Mouse (Mus musculus) brown adipose tissue, adult 24 weeks (tissue): ENCODE data around the gene Cth. TPM values are rescaled to one million over a fixed set of nuclear protein-coding genes. Genes with fewer than 3 reads are reported as not detected.
"Not testable (repeated sequence)": the region's sequence is repeated elsewhere in the genome, so short reads cannot be mapped to it uniquely, and the experiment has no call there.

Experiments
- H3K27ac ChIP-seq: fragments of 200-500 bp; replicated peaks from 2 replicates; pipeline ENCODE4 v1.5.1; 2012; ENCODE audit warnings: low read depth, mild to moderate bottlenecking, low read length
- H3K4me1 ChIP-seq: fragments of 200-500 bp; 2 replicates; pipeline ENCODE4 v1.6.1; 2012; ENCODE audit warnings: low read length, mixed read lengths; ENCODE audit not compliant: control insufficient read depth, insufficient read depth, insufficient read length
- H3K4me3 ChIP-seq: fragments of 200-500 bp; 2 replicates; pipeline ENCODE4 v1.5.1; 2012; ENCODE audit warnings: low read depth, mild to moderate bottlenecking, low read length, moderate library complexity; ENCODE audit not compliant: insufficient read depth
- polyA plus RNA-seq: library from polyadenylated mRNA; stranded (reverse); fragments of >200 nt; gene quantifications from 2 replicates; pipeline ENCODE4 v1.2.4, GENCODE M21; 2012; ENCODE audit not compliant: missing spikeins, insufficient read depth, insufficient read length

Gene Cth
- 1.5 and 3.3 TPM in 2 replicates for polyA plus RNA-seq

DNA sequence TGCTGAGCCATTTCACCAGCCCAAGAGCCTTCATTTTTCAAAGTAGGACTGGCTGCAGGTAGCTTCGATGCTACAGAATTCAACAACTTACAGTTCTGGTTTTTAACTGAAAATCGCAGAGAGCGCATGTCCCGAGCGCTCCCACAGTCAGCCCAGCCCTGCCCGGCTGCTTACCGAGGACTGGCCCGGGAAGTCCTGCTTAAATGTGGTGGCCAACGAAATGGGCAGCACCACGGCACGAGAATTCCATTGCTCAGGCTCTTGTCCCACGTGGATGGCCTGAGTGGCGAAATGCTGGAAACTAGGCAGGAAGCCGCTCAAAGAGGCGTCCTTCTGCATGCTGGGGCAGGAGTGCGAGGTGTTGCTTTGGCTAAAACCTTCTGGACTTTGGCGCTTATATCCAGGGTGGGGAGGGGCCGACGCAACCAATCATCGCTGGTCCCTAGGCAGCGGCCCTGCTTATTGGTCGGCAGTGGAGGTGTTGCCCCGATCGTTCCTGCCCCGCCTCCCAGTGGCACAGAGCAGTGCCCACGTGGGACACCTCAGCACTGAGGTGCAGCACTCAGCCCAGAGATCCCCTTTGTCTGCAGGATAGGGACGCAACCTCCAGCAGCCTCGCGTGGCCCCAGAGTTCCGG lies at the start of gene Cth:
TSS of gene Cth (minus strand) at position 386 of the 637 bp plus-strand sequence.
- Histone ChIP-seq H3K4me3 (peak within 1 kb of the TSS; percentile 52), H3K4me1 (no peaks in the 10 kb centered on the region), H3K27ac (no peak within 1 kb of the TSS)

GRCm38 (mm10) chr3:157973236-157973635 lies 48.4 kb upstream of the Cth start:
- Histone ChIP-seq H3K4me1 (no peaks in the 10 kb centered on the region), H3K4me3 (no peak overlapping the region), H3K27ac (no peak overlapping the region)

DNA sequence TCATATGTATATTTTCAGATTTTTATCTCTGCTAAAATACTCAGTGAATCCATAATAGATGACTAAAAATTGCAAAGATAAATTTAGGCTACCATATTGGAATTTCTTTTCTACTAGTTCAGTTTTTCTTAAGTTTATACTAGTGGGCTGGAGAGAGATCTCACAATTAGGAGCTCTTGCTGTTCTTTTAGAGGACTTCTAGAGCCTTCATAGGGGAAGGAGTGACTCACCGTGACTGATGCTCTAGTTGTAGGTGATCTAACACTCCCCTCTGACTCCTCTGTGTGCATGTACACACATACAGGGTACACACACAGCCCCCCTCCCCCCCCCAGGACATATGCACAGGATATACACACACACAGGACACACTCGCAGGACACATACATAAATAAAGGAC lies 46.3 kb upstream of the Cth start:
- Histone ChIP-seq H3K27ac (no peak overlapping the region), H3K4me3 (no peak overlapping the region), H3K4me1 (no peaks in the 10 kb centered on the region)

GRCm38 (mm10) chr3:157957320-157957719 lies 32.4 kb upstream of the Cth start:
- H3K27ac ChIP-seq = no peak overlapping the region

GRCm38 (mm10) chr3:157956201-157956600 lies 31.3 kb upstream of the Cth start:
- Histone ChIP-seq H3K27ac (no peak overlapping the region), H3K4me3 (no peak overlapping the region), H3K4me1 (peaks cover 2% of the 10 kb centered on the region; the same call in 1 of the 2 replicates)

More at GRCm38 (mm10) chr3:157957320-157957719, 32.4 kb upstream of the Cth start:
- H3K4me3 ChIP-seq = no peak overlapping the region
- peaks cover 2% of the 10 kb centered on the region; the same call in 1 of the 2 replicates for H3K4me1 ChIP-seq

GRCm38 (mm10) chr3:157955466-157955865 lies 30.6 kb upstream of the Cth start:
- H3K4me1 ChIP-seq = peaks cover 2% of the 10 kb centered on the region; the same call in 1 of the 2 replicates
- H3K27ac ChIP-seq = no peak overlapping the region
- no peak overlapping the region for H3K4me3 ChIP-seq

DNA sequence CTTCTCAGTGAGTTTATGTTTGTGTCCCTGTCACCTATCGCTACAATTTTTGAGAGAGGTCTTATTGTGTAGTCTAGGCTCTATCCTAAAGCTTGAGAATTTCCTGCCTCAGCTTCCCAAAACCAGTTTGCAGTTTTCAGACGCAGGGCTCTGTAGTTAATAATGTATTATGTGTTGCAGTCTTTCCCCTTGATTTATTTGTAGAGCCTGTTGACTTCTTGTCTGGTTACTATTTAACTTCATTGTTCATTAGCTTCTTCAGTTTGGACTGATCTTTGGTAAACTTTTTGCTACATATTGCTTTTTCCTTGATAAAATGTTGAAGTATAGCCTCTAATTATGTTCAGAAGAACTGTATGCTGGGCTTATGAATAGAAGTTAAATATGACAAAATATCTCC lies 27.8 kb upstream of the Cth start:
- Histone ChIP-seq H3K4me1 (peaks cover 7% of the 10 kb centered on the region), H3K27ac (no peak overlapping the region), H3K4me3 (no peak overlapping the region)

DNA sequence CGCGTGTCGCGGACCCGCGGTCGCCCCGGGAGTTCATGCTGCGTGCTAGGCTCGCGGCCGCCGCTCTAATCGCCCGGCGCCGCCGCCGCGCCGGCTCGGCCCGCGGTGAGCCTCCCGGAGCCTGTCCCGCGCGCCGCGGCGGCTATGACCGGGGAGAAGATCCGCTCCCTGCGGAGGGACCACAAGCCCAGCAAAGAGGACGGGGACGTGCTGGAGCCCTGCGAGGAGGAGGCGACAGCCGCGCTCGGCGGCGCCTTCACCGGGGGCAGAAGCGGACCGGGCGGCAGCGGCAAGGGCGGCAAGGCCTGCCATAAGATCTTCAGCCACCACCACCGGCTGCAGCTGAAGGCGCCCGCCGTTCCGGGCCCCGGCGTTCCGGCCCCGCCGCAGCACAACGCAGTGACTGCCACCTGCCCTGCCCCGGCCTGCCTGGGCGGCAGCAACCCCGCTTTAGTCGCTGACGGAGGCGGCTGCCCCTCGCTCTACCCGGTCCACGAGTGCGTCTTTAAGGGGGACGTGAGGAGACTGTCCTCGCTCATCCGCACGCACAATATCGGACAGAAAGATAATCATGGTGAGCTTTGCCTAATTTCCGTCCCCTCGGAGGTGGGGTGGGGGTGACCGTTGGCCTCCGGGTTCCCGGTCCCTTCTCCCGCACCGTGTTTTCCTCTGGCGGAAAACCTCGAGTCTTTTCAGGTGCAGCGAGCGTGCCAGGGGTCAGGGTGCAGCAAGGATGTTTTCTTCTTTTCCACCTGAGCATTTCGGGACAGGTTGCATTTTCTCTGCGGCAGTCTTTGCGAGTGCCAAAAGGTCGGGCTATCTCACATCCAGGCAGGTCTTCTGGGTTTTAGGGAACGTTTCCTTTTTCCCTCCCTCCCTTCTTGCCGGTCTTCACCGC lies 22.8 kb upstream of the Cth start:
- H3K4me3 ChIP-seq = peak overlapping the region; percentile 92
- peak overlapping the region; percentile 99 for H3K27ac ChIP-seq
- H3K4me1 ChIP-seq = peaks cover 5% of the 10 kb centered on the region; the same call in 1 of the 2 replicates

GRCm38 (mm10) chr3:157946843-157947358 lies 22.0 kb upstream of the Cth start, which contains the start of gene Ankrd13c:
Gene Ankrd13c (plus strand): TSS chr3:157947239.
- Histone ChIP-seq H3K4me1 (peaks cover 5% of the 10 kb centered on the region; the same call in 1 of the 2 replicates), H3K27ac (peak within 1 kb of the TSS; percentile 99), H3K4me3 (peak within 1 kb of the TSS; percentile 92)

- no peak overlapping the region for H3K27ac ChIP-seq
- no peak overlapping the region for H3K4me3 ChIP-seq
Measured at GRCm38 (mm10) chr3:157938585-157938984, 13.7 kb upstream of the Cth start.

GRCm38 (mm10) chr3:157934301-157934823 lies 9.5 kb upstream of the Cth start:
- H3K27ac ChIP-seq = no peak overlapping the region
- H3K4me3 ChIP-seq = no peak overlapping the region
- H3K4me1 ChIP-seq = no peaks in the 10 kb centered on the region

More at GRCm38 (mm10) chr3:157938585-157938984, 13.7 kb upstream of the Cth start:
- no peaks in the 10 kb centered on the region for H3K4me1 ChIP-seq

GRCm38 (mm10) chr3:157933223-157933622 lies 8.3 kb upstream of the Cth start:
- not testable (repeated sequence) for H3K4me1 ChIP-seq, H3K4me3 ChIP-seq, H3K27ac ChIP-seq

DNA sequence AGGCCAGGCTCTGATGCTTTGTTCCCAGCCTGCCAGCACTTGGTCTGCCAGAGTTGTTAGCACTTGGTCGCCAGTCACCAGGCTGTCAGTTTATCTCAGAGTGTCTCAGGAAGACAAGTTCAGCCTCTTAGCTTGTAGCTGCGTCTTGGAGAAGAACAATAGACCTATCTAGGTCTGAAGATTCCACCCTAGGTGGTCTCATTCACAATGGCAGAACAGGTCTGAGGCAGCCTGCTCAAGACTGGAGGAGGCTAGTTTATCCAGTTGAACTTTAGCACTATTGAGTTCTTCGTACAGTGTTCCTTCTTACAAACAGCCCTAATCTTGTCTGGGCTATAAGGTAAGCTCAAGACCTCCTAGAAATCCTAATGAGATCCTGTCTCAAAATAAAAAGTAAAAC lies 7.2 kb upstream of the Cth start:
- Histone ChIP-seq H3K27ac (no peak overlapping the region), H3K4me3 (no peak overlapping the region), H3K4me1 (no peaks in the 10 kb centered on the region)

DNA sequence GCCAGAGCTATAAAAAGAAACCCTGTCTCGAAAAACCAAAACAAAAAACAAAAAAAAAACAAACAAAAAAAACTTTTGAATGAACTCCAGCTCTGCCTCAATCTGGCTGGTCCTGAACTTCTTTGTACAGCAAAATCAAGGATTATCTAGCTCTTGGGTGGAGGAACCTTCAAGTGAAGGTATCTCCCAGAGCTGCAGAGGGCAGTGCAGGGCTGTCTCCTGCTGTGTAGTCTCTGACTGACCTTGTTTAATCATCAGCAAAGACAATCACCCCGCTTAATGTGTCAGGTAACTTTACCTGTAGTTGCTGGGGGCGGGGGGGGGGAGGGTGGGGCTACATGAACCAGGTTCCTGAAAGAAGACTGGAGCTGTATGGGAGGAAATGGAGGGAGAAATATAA lies 6.7 kb upstream of the Cth start:
- no peak overlapping the region for H3K27ac ChIP-seq
- H3K4me3 ChIP-seq = no peak overlapping the region
- H3K4me1 ChIP-seq = no peaks in the 10 kb centered on the region

GRCm38 (mm10) chr3:157929417-157929816 lies 4.5 kb upstream of the Cth start:
- Histone ChIP-seq H3K4me3 (no peak overlapping the region), H3K27ac (no peak overlapping the region), H3K4me1 (no peaks in the 10 kb centered on the region)
